In the genomic region with DNA sequence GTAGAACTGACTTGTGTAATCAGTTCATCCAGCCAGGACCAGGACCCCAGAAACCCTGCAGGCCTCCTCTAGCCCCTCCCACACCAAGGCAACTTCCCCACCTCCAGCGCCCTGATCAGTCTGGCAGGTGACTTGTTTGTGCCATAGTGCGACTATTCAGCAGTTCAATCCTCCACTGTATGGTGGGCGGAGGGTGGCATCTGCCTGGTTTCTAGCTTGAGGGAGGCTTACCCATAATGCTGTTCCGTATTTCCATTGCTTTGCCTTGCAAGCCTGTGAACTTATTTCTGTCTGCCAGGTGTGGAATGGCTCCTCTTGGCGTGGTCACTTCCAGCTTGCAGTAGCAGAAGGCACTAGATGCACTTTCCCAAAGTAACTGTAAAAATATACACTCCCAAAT, we compare ENCODE assay signal across 15 mouse cellular contexts. TPM values are rescaled to one million over a fixed set of nuclear protein-coding genes. Genes with fewer than 3 reads are reported as not detected.
A peak's percentile ranks its signal among the peaks of the same experiment; 100 is the strongest.
DNase-seq lines count a peak whose midpoint lies in the region; ATAC-seq and TF ChIP-seq lines count a peak whose summit lies in the region.
"Had no signal": no experiment of that assay in that cellular context is flagged by ENCODE, and none has a peak within 500 bp of the region (broad histone marks: within the 10 kb centered on the region; RNA-seq: fewer than 3 reads in every experiment).

No protein-coding gene starts in this region.

- H3K9me3 ChIP-seq in heart, embryonic 13.5 days: peaks cover 4% of the 10 kb centered on the region; the same call in 1 of the 2 replicates
- no peaks in the 10 kb centered on the region for H3K9me3 ChIP-seq in liver, embryonic 12.5 days (replicated peaks)
- no peaks in the 10 kb centered on the region for H3K9me3 ChIP-seq in liver, postnatal 0 days (ENCODE audit: low read length)
- H3K9me3 ChIP-seq in E14TG2a.4 (ENCODE audit: low read length): peaks cover 7% of the 10 kb centered on the region
- H3K9me3 ChIP-seq in intestine, embryonic 16.5 days (ENCODE audit: control insufficient read depth, low read length): no peaks in the 10 kb centered on the region
- H3K9me3 ChIP-seq: hindbrain, embryonic 12.5 days; limb, embryonic 12.5 days had no signal

- H3K4me1 ChIP-seq in heart, embryonic 13.5 days: no peaks in the 10 kb centered on the region
- H3K4me1 ChIP-seq in liver, embryonic 12.5 days: peaks cover 3% of the 10 kb centered on the region
- no peaks in the 10 kb centered on the region for H3K4me1 ChIP-seq in liver, postnatal 0 days (ENCODE audit: insufficient read depth)
- H3K4me1 ChIP-seq in E14TG2a.4 (replicated peaks; ENCODE audit: low read depth, low read length): peaks cover 33% of the 10 kb centered on the region
- H3K4me1 ChIP-seq in intestine, embryonic 16.5 days (ENCODE audit: control insufficient read depth, insufficient read depth, low read length): peaks cover 3% of the 10 kb centered on the region
- H3K4me1 ChIP-seq: hindbrain, embryonic 12.5 days; limb, embryonic 12.5 days had no signal

- H3K27ac ChIP-seq in heart, embryonic 13.5 days (replicated peaks): no peak overlapping the region
- H3K27ac ChIP-seq in liver, embryonic 12.5 days: no peak overlapping the region
- no peak overlapping the region for H3K27ac ChIP-seq in liver, postnatal 0 days (ENCODE audit: low read depth)
- no peak overlapping the region for H3K27ac ChIP-seq in intestine, embryonic 16.5 days (ENCODE audit: low read length)
- H3K27ac ChIP-seq: hindbrain, embryonic 12.5 days; limb, embryonic 12.5 days had no signal

- H3K36me3 ChIP-seq in heart, embryonic 13.5 days: no peaks in the 10 kb centered on the region
- no peaks in the 10 kb centered on the region for H3K36me3 ChIP-seq in liver, embryonic 12.5 days
- H3K36me3 ChIP-seq in liver, postnatal 0 days (replicated peaks; ENCODE audit: insufficient read depth, low read length): no peaks in the 10 kb centered on the region
- H3K36me3 ChIP-seq in E14TG2a.4 (ENCODE audit: insufficient read depth, low read length): no peaks in the 10 kb centered on the region
- H3K36me3 ChIP-seq in intestine, embryonic 16.5 days (ENCODE audit: control insufficient read depth, insufficient read depth, low read length): no peaks in the 10 kb centered on the region
- H3K36me3 ChIP-seq: hindbrain, embryonic 12.5 days; limb, embryonic 12.5 days had no signal

- intact Hi-C loops in left cerebral cortex, postnatal 36 days (cut with DNase I): loop anchor here (5.0 kb wide), 1 partner anchor 409 kb away; no protein-coding TSS in a partner anchor

- WGBS in heart, embryonic 13.5 days: 68% methylated on average over 5 of the region's 5 CpGs
- WGBS in liver, embryonic 12.5 days (ENCODE audit: insufficient replicate concordance): 62% methylated on average over 5 of the region's 5 CpGs
- 78% methylated on average over 5 of the region's 5 CpGs for WGBS in liver, postnatal 0 days (ENCODE audit: insufficient replicate concordance)
- 69% methylated on average over 5 of the region's 5 CpGs for WGBS in intestine, embryonic 16.5 days

- no peak overlapping the region for H3K4me2 ChIP-seq in heart, embryonic 13.5 days
- no peak overlapping the region for H3K4me2 ChIP-seq in liver, embryonic 12.5 days
- no peak overlapping the region for H3K4me2 ChIP-seq in liver, postnatal 0 days (ENCODE audit: low read depth, low read length)
- no peak overlapping the region for H3K4me2 ChIP-seq in intestine, embryonic 16.5 days (ENCODE audit: low read depth, low read length)
- H3K4me2 ChIP-seq: heart, embryonic 11.5 days; hindbrain, embryonic 12.5 days; limb, embryonic 12.5 days had no signal

- no peak for TF ChIP-seq CTCF in liver, postnatal 0 days (IDR thresholded peaks at IDR 0.05; ENCODE audit: low read depth)
- no peak for TF ChIP-seq CTCF in E14TG2a.4 (conservative IDR thresholded peaks at IDR 0.05; ENCODE audit: low read length)

- no peak for TF ChIP-seq EP300 in liver, postnatal 0 days (IDR thresholded peaks at IDR 0.05; ENCODE audit: low read depth)

- peaks cover 9% of the 10 kb centered on the region; the same call in 1 of the 2 replicates for H3K27me3 ChIP-seq in heart, embryonic 13.5 days (replicated peaks)
- H3K27me3 ChIP-seq in liver, embryonic 12.5 days (replicated peaks): peaks cover 3% of the 10 kb centered on the region; the same call in 1 of the 2 replicates
- no peaks in the 10 kb centered on the region for H3K27me3 ChIP-seq in liver, postnatal 0 days (ENCODE audit: insufficient read depth, low read length)
- peaks cover 5% of the 10 kb centered on the region for H3K27me3 ChIP-seq in E14TG2a.4 (ENCODE audit: insufficient read depth, low read length)
- H3K27me3 ChIP-seq in intestine, embryonic 16.5 days (replicated peaks; ENCODE audit: control insufficient read depth, insufficient read depth, low read length): no peaks in the 10 kb centered on the region

- no peak for DNase-seq in heart, postnatal 4 days
- DNase-seq in liver, postnatal 0 days: no peak
- DNase-seq in left cerebral cortex, postnatal 36 days (ENCODE audit: low spot score in 2 of 2): peak; percentile 38 to 43
- no peak for DNase-seq in MN1 (ENCODE audit: low spot score)
- DNase-seq: kidney, adult 11 months had no signal

- H3K4me3 ChIP-seq in heart, embryonic 13.5 days: no peak overlapping the region
- no peak overlapping the region for H3K4me3 ChIP-seq in liver, embryonic 12.5 days
- no peak overlapping the region for H3K4me3 ChIP-seq in liver, postnatal 0 days (ENCODE audit: low read depth, low read length)
- H3K4me3 ChIP-seq in E14TG2a.4 (replicated peaks; ENCODE audit: low read length): peak overlapping the region; percentile 53
- no peak overlapping the region for H3K4me3 ChIP-seq in intestine, embryonic 16.5 days (ENCODE audit: low read length)
- H3K4me3 ChIP-seq: hindbrain, embryonic 12.5 days; limb, embryonic 12.5 days had no signal

- ATAC-seq in heart, embryonic 13.5 days (ENCODE audit: extremely low read depth, insufficient number of reproducible peaks, low FRiP score, low TSS enrichment): no peak
- 0 out of 2 replicates have a peak, but pooled peaks have one; percentile 21 for ATAC-seq in liver, embryonic 12.5 days
- no peak for ATAC-seq in liver, postnatal 0 days
- no peak for ATAC-seq in intestine, embryonic 16.5 days

- H3K9ac ChIP-seq in heart, embryonic 13.5 days: 0 out of 2 replicates have a peak overlapping the region, but pooled peaks have one; percentile 33
- H3K9ac ChIP-seq in liver, embryonic 12.5 days: no peak overlapping the region
- H3K9ac ChIP-seq in liver, postnatal 0 days (replicated peaks): no peak overlapping the region
- H3K9ac ChIP-seq in intestine, embryonic 16.5 days (ENCODE audit: low read depth, low read length): no peak overlapping the region
- H3K9ac ChIP-seq: hindbrain, embryonic 12.5 days; limb, embryonic 12.5 days had no signal

RNA-seq across cellular contexts. Expression of gene Srsf6, which starts 8.5 kb away (rescaled TPM):
- 125 and 132 TPM in 2 replicates for polyA plus RNA-seq in heart, embryonic 13.5 days (2015; fragmentation: Nextera tagmentation; extraction: Ambion mirVana)
- total RNA-seq in heart, postnatal 4 days (2021): 100 to 1,000 TPM; 175 to 176 TPM
- 168 and 174 TPM in 2 replicates for polyA plus RNA-seq in liver, embryonic 12.5 days (2016; fragmentation: Nextera tagmentation; extraction: Ambion mirVana)
- polyA plus RNA-seq in liver, postnatal 0 days (2015; fragmentation: Nextera tagmentation; extraction: Ambion mirVana): 50.5 and 56.3 TPM in 2 replicates
- total RNA-seq in left cerebral cortex, postnatal 36 days (2021): 100 to 1,000 TPM in 1 of 2 experiments, 10 to 100 TPM in 1; 69.7 to 123 TPM
- 156 and 159 TPM in 2 replicates for polyA plus RNA-seq in intestine, embryonic 16.5 days (2015; fragmentation: Nextera tagmentation; extraction: Ambion mirVana)

RNA-seq across cellular contexts. Expression of gene L3mbtl1, which starts 20.4 kb away (rescaled TPM):
- polyA plus RNA-seq in heart, embryonic 13.5 days (2015; fragmentation: Nextera tagmentation; extraction: Ambion mirVana): 0.05 TPM in 1 of 2 replicates, not detected in the other
- not detected for total RNA-seq in heart, postnatal 4 days (2021)
- polyA plus RNA-seq in liver, embryonic 12.5 days (2016; fragmentation: Nextera tagmentation; extraction: Ambion mirVana): 0.06 and 0.08 TPM in 2 replicates
- 0.06 TPM in 1 of 2 replicates, not detected in the other for polyA plus RNA-seq in liver, postnatal 0 days (2015; fragmentation: Nextera tagmentation; extraction: Ambion mirVana)
- 10 to 100 TPM; 11.4 to 21.7 TPM for total RNA-seq in left cerebral cortex, postnatal 36 days (2021)
- 0.09 TPM in 2 replicates for polyA plus RNA-seq in intestine, embryonic 16.5 days (2015; fragmentation: Nextera tagmentation; extraction: Ambion mirVana)
- total RNA-seq: CH12.LX; gastrocnemius, adult 8-10 months; monocyte, adult 5-6 weeks had no signal
- polyA plus RNA-seq: heart, embryonic 11.5 days had no signal

Comparison
In these comparisons a context has a peak if more than half of its experiments do, and no peak if none do; other contexts are left out.
1. DNase-seq: peak in left cerebral cortex, postnatal 36 days (2 of 2); none in heart, postnatal 4 days (single experiment), liver, postnatal 0 days (single experiment) and MN1 (single experiment).